Mouse (Mus musculus): ENCODE data around the gene Aak1. TPM values are rescaled to one million over a fixed set of nuclear protein-coding genes. Genes with fewer than 3 reads are reported as not detected.

The Aak1 gene
- polyA plus RNA-seq (2014; fragmentation: Illumina TruSeq; extraction: RNeasy Lipid Tissue Mini Kit (QIAGEN cat#74804); ENCODE audit: low read depth, low replicate concordance) = 3.5 TPM

GRCm38 (mm10) chr6:86848915-86849644, at the start of gene Aak1:
TSS of gene Aak1 (plus strand) at chr6:86849517.

GRCm38 (mm10) chr6:87008887-87009286, 159.6 kb downstream of the Aak1 start, which contains the start of gene Nfu1:
TSS of gene Nfu1 (plus strand) at chr6:87009236.

GRCm38 (mm10) chr6:87042337-87043130, 193.2 kb downstream of the Aak1 start, which contains the start of gene Gfpt1:
TSS of gene Gfpt1 (plus strand) at chr6:87042846.

Other genes with a start within 250 kb of the Aak1 start
- not detected for gene Asprv1, start 221.4 kb upstream of the Aak1 start, polyA plus RNA-seq (2014; fragmentation: Illumina TruSeq; extraction: RNeasy Lipid Tissue Mini Kit (QIAGEN cat#74804); ENCODE audit: low read depth, low replicate concordance)
- 2.4 TPM for gene Mxd1, start 180.4 kb upstream of the Aak1 start, polyA plus RNA-seq (2014; fragmentation: Illumina TruSeq; extraction: RNeasy Lipid Tissue Mini Kit (QIAGEN cat#74804); ENCODE audit: low read depth, low replicate concordance)
- 52.1 TPM for gene Snrnp27, start 165.0 kb upstream of the Aak1 start, polyA plus RNA-seq (2014; fragmentation: Illumina TruSeq; extraction: RNeasy Lipid Tissue Mini Kit (QIAGEN cat#74804); ENCODE audit: low read depth, low replicate concordance)
- gene Gmcl1, start 116.1 kb upstream of the Aak1 start, polyA plus RNA-seq (2014; fragmentation: Illumina TruSeq; extraction: RNeasy Lipid Tissue Mini Kit (QIAGEN cat#74804); ENCODE audit: low read depth, low replicate concordance) = 16.3 TPM
- 66.5 TPM for gene Anxa4, start 55.9 kb upstream of the Aak1 start, polyA plus RNA-seq (2014; fragmentation: Illumina TruSeq; extraction: RNeasy Lipid Tissue Mini Kit (QIAGEN cat#74804); ENCODE audit: low read depth, low replicate concordance)
- 49.5 TPM for gene Nfu1, start 159.7 kb downstream of the Aak1 start, polyA plus RNA-seq (2014; fragmentation: Illumina TruSeq; extraction: RNeasy Lipid Tissue Mini Kit (QIAGEN cat#74804); ENCODE audit: low read depth, low replicate concordance)
- 14.6 TPM for gene Gfpt1, start 193.3 kb downstream of the Aak1 start, polyA plus RNA-seq (2014; fragmentation: Illumina TruSeq; extraction: RNeasy Lipid Tissue Mini Kit (QIAGEN cat#74804); ENCODE audit: low read depth, low replicate concordance)